Mouse (Mus musculus) left cerebral cortex, postnatal 25 days (tissue): ENCODE data around the gene Cog7. TPM values are rescaled to one million over a fixed set of nuclear protein-coding genes. Genes with fewer than 3 reads are reported as not detected.

ENCODE experiments used
- DNase-seq, 2 experiments: peaks; one replicate each; pipeline ENCODE4 v3.0.0; 2022; ENCODE audit warnings: low spot score in 2 of 2, mixed read lengths in 1 of 2
- intact Hi-C: fragments of 180-260 bp; cut with DNase I; formaldehyde crosslinking; loops from one replicate; pipeline ENCODE4 v1.15.1; 2025
- total RNA-seq, 2 experiments: library from RNA; stranded (reverse); gene quantifications; 2 replicates each; pipeline ENCODE4 v1.2.3; 2021

Gene Cog7
- total RNA-seq, 2 experiments from 2014 or later: 39.4 to 40.9 TPM

GRCm38 (mm10) chr7:121912250-121912649, 69.3 kb downstream of the Cog7 start:
- intact Hi-C loops: no loop called here
- no peak for DNase-seq

- intact Hi-C loops: no loop called here
Measured at GRCm38 (mm10) chr7:121906879-121907278, 74.6 kb downstream of the Cog7 start.

GRCm38 (mm10) chr7:121902757-121903411, 78.6 kb downstream of the Cog7 start:
- no peak for DNase-seq
- intact Hi-C loops: no loop called here

More at GRCm38 (mm10) chr7:121906879-121907278, 74.6 kb downstream of the Cog7 start:
- no peak for DNase-seq

- intact Hi-C loops: no loop called here
- peak in 1 of 2 experiments; percentile 13 for DNase-seq
Measured at GRCm38 (mm10) chr7:121899940-121900339, 81.6 kb downstream of the Cog7 start.

- DNase-seq: peak in 1 of 2 experiments; percentile 10
- intact Hi-C loops: no loop called here
Measured at GRCm38 (mm10) chr7:121899311-121899710, 82.2 kb downstream of the Cog7 start.

GRCm38 (mm10) chr7:121896689-121897088, 84.8 kb downstream of the Cog7 start:
- intact Hi-C loops: no loop called here
- no peak for DNase-seq

GRCm38 (mm10) chr7:121890636-121891360, 90.7 kb downstream of the Cog7 start:
- intact Hi-C loops: no loop called here

GRCm38 (mm10) chr7:121880246-121880645, 101.3 kb downstream of the Cog7 start:
- no peak for DNase-seq
- intact Hi-C loops: no loop called here

More at GRCm38 (mm10) chr7:121890636-121891360, 90.7 kb downstream of the Cog7 start:
- DNase-seq: peak; percentile 48 to 75

GRCm38 (mm10) chr7:121874784-121875183, 106.7 kb downstream of the Cog7 start:
- intact Hi-C loops: no loop called here
- DNase-seq: no peak

- intact Hi-C loops: no loop called here
- DNase-seq: no peak
Measured at GRCm38 (mm10) chr7:121873998-121874397, 107.5 kb downstream of the Cog7 start.

- intact Hi-C loops: no loop called here
- DNase-seq: no peak
Measured at GRCm38 (mm10) chr7:121871631-121872030, 109.9 kb downstream of the Cog7 start.

GRCm38 (mm10) chr7:121864858-121865585, 116.5 kb downstream of the Cog7 start, which contains the start of gene Scnn1b:
Scnn1b (plus strand) TSS chr7:121865038.
- no peak for DNase-seq
- intact Hi-C loops: no loop called here

GRCm38 (mm10) chr7:121858939-121859338, 122.6 kb downstream of the Cog7 start:
- intact Hi-C loops: no loop called here
- no peak for DNase-seq

- intact Hi-C loops: no loop called here
- no peak for DNase-seq
Measured at GRCm38 (mm10) chr7:121857177-121857884, 124.2 kb downstream of the Cog7 start.

GRCm38 (mm10) chr7:121848537-121849168, 132.9 kb downstream of the Cog7 start:
- no peak for DNase-seq
- intact Hi-C loops: no loop called here

- no peak for DNase-seq
- intact Hi-C loops: no loop called here
Measured at GRCm38 (mm10) chr7:121845964-121846363, 135.5 kb downstream of the Cog7 start.

GRCm38 (mm10) chr7:121842234-121842633, 139.3 kb downstream of the Cog7 start:
- intact Hi-C loops: no loop called here
- no peak for DNase-seq

- DNase-seq: peak; percentile 28 to 68
Measured at GRCm38 (mm10) chr7:121840810-121841209, 140.7 kb downstream of the Cog7 start.

GRCm38 (mm10) chr7:121836827-121837226, 144.7 kb downstream of the Cog7 start:
- peak in 1 of 2 experiments; percentile 9 for DNase-seq
- intact Hi-C loops: no loop called here

More at GRCm38 (mm10) chr7:121840810-121841209, 140.7 kb downstream of the Cog7 start:
- intact Hi-C loops: no loop called here
